Comparison of ENCODE assay signal across 16 mouse cellular contexts in the genomic region with DNA sequence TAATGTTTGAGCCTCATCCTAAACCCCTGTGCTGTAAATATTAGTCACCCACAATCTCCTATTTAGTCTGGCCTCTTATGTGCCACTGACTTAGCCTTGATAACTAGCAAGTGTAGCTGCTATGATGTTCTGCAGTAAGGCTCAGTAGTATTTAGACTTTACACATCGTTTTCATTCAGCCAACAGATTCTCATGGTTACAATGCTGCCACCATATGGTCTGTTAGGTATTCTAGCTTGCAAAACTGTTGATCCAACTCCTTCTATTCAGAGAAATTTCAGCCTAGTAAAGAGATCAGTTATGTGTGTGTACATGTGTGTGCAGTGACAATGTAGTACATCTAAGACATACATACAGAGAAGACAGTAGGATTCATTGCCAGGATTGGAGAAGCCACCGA.
"Had no signal": no experiment of that assay in that cellular context is flagged by ENCODE, and none has a peak within 500 bp of the region (broad histone marks: within the 10 kb centered on the region; RNA-seq: fewer than 3 reads in every experiment).

No protein-coding gene starts in this region.

- H3K9me3 ChIP-seq: kidney, embryonic 15.5 days; limb, embryonic 13.5 days; midbrain, embryonic 10.5 days; neural tube, embryonic 13.5 days; stomach, embryonic 15.5 days had no signal

- H3K9ac ChIP-seq: kidney, embryonic 15.5 days; limb, embryonic 13.5 days; liver, embryonic 14.5 days; neural tube, embryonic 13.5 days; stomach, embryonic 15.5 days had no signal

- H3K27me3 ChIP-seq: kidney, embryonic 15.5 days; limb, embryonic 13.5 days; stomach, embryonic 15.5 days had no signal

- H3K36me3 ChIP-seq: kidney, embryonic 15.5 days; limb, embryonic 13.5 days; midbrain, embryonic 10.5 days; neural tube, embryonic 13.5 days; stomach, embryonic 15.5 days had no signal

- H3K4me1 ChIP-seq: kidney, embryonic 15.5 days; limb, embryonic 13.5 days; midbrain, embryonic 10.5 days; neural tube, embryonic 13.5 days; stomach, embryonic 15.5 days had no signal

- H3K27ac ChIP-seq: kidney, embryonic 15.5 days; limb, embryonic 13.5 days; liver, embryonic 14.5 days; midbrain, embryonic 10.5 days; neural tube, embryonic 13.5 days; stomach, embryonic 15.5 days had no signal

- H3K4me2 ChIP-seq: kidney, embryonic 15.5 days; limb, embryonic 13.5 days; neural tube, embryonic 13.5 days; stomach, embryonic 15.5 days had no signal

- DNase-seq: kidney, adult 2 months; kidney, postnatal 14 days; layer of hippocampus, adult 9-11 months; layer of hippocampus, postnatal 36 days; left cerebral cortex, postnatal 4 days; lung, adult 18-20 months; lung, postnatal 10 days; lung, postnatal 4 days; right cerebral cortex, postnatal 4 days; thymus, postnatal 36 days had no signal

- H3K4me3 ChIP-seq: kidney, embryonic 15.5 days; limb, embryonic 13.5 days; midbrain, embryonic 10.5 days; neural tube, embryonic 13.5 days; stomach, embryonic 15.5 days had no signal
